Mouse (Mus musculus) ES-Bruce4 (cell line): ENCODE measurements around the gene Tpcn2. TPM values are rescaled to one million over a fixed set of nuclear protein-coding genes. Genes with fewer than 3 reads are reported as not detected.

ENCODE experiments used
- H3K27ac ChIP-seq: 2 replicates; pipeline ENCODE4 v1.5.1; 2012; ENCODE audit warnings: low read length, inconsistent platforms; ENCODE audit not compliant: insufficient read depth
- H3K27me3 ChIP-seq: 2 replicates; pipeline ENCODE4 v1.6.1; 2012; ENCODE audit warnings: mild to moderate bottlenecking, low read length, inconsistent platforms; ENCODE audit not compliant: control insufficient read depth, poor library complexity, insufficient read depth, severe bottlenecking
- H3K36me3 ChIP-seq: 2 replicates; pipeline ENCODE4 v1.6.1; 2012; ENCODE audit warnings: inconsistent platforms, mild to moderate bottlenecking, low read length, moderate library complexity; ENCODE audit not compliant: control insufficient read depth, poor library complexity, insufficient read depth, severe bottlenecking
- H3K4me1 ChIP-seq: one replicate; pipeline ENCODE4 v1.8.1; 2011; ENCODE audit warnings: low read length; ENCODE audit not compliant: control insufficient read depth, insufficient read depth
- H3K4me3 ChIP-seq: 2 replicates; pipeline ENCODE4 v1.5.1; 2011; ENCODE audit warnings: low read depth, mild to moderate bottlenecking, low read length
- H3K9ac ChIP-seq: 2 replicates; pipeline ENCODE4 v1.6.1; 2012; ENCODE audit warnings: low read depth, mild to moderate bottlenecking, inconsistent platforms; ENCODE audit not compliant: poor library complexity, severe bottlenecking
- H3K9me3 ChIP-seq: replicated peaks from 2 replicates; pipeline ENCODE4 v1.6.1; 2012; ENCODE audit warnings: mild to moderate bottlenecking, low read length, inconsistent platforms; ENCODE audit not compliant: control insufficient read depth, poor library complexity, insufficient read depth, severe bottlenecking
- CTCF ChIP-seq: IDR thresholded peaks from one replicate; pipeline ENCODE4 v1.8.1; 2011; ENCODE audit warnings: low read depth, low read length
- EP300 ChIP-seq: IDR thresholded peaks from 2 replicates; pipeline ENCODE4 v1.6.1; 2011; ENCODE audit warnings: low read depth, low read length; ENCODE audit not compliant: insufficient read depth
- POLR2A ChIP-seq: IDR thresholded peaks from one replicate; pipeline ENCODE4 v1.8.1; 2011; ENCODE audit warnings: low read length; ENCODE audit not compliant: insufficient read depth
- polyA plus RNA-seq: library from polyadenylated mRNA; stranded (reverse); fragments of >200 nt; gene quantifications from 2 replicates; pipeline ENCODE4 v1.2.4, GENCODE M21; 2011; ENCODE audit warnings: low read depth; ENCODE audit not compliant: missing spikeins, insufficient read depth, insufficient read length

The Tpcn2 gene
- polyA plus RNA-seq, 1 experiment, result 11.0 TPM

DNA sequence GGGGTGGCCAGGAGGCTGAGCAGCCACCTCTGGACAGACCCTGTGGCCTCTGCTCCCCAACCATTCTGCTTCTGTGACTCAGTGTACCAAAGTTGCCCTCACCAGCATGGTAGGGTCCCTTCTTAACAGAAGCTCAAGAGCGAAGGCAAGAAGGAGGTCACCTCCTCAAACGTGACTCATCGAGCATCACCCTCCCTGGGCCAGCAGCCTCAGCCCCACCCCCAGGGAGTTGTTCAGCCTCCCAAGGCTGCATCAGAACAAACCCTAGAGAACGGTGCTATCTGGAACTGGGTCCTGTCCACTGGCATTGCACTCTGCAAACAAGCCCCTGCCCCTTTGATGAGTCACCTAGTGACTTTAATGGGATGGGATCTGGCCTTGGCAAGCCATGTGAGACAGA, 25.1 kb upstream of the Tpcn2 start:
- H3K27ac ChIP-seq, result no peak overlapping the region
- H3K9ac ChIP-seq, result no peak overlapping the region

DNA sequence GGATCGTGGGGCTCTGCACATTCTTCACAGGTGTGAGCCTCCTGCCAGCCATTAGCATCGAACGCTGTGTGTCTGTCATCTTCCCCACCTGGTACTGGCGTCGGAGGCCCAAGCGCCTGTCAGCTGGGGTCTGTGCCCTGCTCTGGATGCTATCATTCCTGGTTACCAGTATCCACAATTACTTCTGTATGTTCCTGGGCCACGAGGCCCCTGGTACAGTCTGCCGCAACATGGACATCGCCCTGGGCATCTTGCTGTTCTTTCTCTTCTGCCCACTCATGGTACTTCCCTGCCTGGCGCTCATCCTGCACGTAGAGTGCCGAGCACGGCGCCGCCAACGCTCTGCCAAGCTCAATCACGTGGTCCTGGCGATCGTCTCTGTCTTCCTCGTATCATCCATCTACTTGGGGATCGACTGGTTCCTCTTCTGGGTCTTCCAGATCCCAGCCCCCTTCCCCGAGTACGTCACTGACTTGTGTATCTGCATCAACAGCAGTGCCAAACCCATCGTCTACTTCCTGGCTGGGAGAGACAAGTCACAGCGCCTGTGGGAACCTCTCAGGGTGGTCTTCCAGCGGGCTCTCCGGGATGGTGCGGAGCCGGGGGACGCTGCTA, 24.4 kb upstream of the Tpcn2 start:
- no peak overlapping the region for H3K27ac ChIP-seq
- no peak for TF ChIP-seq POLR2A
- TF ChIP-seq CTCF, result no peak
- TF ChIP-seq EP300, result no peak

More for the DNA sequence above, 25.1 kb upstream of the Tpcn2 start:
- Histone ChIP-seq H3K4me1 (no peaks in the 10 kb centered on the region), H3K36me3 (no peaks in the 10 kb centered on the region), H3K27me3 (no peaks in the 10 kb centered on the region), H3K4me3 (no peak overlapping the region), H3K9me3 (no peaks in the 10 kb centered on the region)
- TF ChIP-seq CTCF, result no peak
- TF ChIP-seq POLR2A, result no peak
- TF ChIP-seq EP300, result no peak

DNA sequence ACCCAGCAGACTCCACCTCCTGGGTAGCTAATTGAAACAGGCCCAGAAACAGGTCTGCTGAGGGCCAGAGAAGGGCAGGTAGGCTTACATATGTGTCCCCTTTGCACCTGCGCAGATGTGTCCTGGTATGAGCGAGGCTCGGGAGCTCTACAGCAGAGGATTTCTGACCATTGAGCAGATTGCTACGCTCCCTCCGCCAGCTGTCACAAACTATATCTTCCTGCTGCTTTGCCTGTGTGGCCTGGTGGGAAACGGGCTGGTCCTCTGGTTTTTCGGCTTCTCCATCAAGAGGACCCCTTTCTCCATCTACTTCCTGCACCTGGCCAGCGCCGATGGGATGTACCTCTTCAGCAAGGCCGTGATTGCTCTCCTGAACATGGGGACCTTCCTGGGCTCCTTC, 23.8 kb upstream of the Tpcn2 start:
- H3K4me1 ChIP-seq, result no peaks in the 10 kb centered on the region
- H3K9me3 ChIP-seq, result no peaks in the 10 kb centered on the region
- no peak overlapping the region for H3K4me3 ChIP-seq
- H3K27ac ChIP-seq, result no peak overlapping the region
- no peak for TF ChIP-seq EP300
- TF ChIP-seq POLR2A, result no peak
- no peak for TF ChIP-seq CTCF
- no peaks in the 10 kb centered on the region for H3K27me3 ChIP-seq
- H3K9ac ChIP-seq, result no peak overlapping the region
- H3K36me3 ChIP-seq, result no peaks in the 10 kb centered on the region

More for the DNA sequence above, 24.4 kb upstream of the Tpcn2 start:
- H3K27me3 ChIP-seq, result no peaks in the 10 kb centered on the region
- H3K9me3 ChIP-seq, result no peaks in the 10 kb centered on the region
- no peaks in the 10 kb centered on the region for H3K4me1 ChIP-seq
- H3K9ac ChIP-seq, result no peak overlapping the region
- peak overlapping the region; percentile 18; the same call in 1 of the 2 replicates for H3K4me3 ChIP-seq
- no peaks in the 10 kb centered on the region for H3K36me3 ChIP-seq

DNA sequence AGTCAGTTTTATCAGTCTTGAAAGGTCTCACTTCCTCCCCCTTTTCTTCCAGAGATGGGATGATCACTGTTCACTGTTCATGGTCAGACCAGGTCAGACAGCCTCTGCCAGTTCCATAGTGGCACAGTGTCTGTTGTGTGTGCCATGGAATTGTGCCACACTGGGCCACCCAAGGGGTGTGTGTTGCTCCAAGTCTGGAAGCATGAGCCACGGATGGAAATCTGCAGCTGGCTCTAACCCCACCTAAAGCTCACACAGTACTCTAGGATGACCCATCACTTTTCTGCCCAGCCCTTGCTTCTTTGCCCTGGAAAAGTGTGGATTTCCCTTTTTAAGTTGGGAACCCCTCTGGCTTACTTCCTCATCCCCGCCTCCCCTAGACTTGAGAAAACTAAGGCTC, 20.3 kb upstream of the Tpcn2 start:
- peaks cover 2% of the 10 kb centered on the region for H3K4me1 ChIP-seq
- H3K36me3 ChIP-seq, result no peaks in the 10 kb centered on the region
- TF ChIP-seq EP300, result no peak
- no peak for TF ChIP-seq POLR2A
- no peak for TF ChIP-seq CTCF
- H3K9me3 ChIP-seq, result no peaks in the 10 kb centered on the region
- no peaks in the 10 kb centered on the region for H3K27me3 ChIP-seq
- H3K9ac ChIP-seq, result no peak overlapping the region
- H3K4me3 ChIP-seq, result no peak overlapping the region
- H3K27ac ChIP-seq, result no peak overlapping the region

DNA sequence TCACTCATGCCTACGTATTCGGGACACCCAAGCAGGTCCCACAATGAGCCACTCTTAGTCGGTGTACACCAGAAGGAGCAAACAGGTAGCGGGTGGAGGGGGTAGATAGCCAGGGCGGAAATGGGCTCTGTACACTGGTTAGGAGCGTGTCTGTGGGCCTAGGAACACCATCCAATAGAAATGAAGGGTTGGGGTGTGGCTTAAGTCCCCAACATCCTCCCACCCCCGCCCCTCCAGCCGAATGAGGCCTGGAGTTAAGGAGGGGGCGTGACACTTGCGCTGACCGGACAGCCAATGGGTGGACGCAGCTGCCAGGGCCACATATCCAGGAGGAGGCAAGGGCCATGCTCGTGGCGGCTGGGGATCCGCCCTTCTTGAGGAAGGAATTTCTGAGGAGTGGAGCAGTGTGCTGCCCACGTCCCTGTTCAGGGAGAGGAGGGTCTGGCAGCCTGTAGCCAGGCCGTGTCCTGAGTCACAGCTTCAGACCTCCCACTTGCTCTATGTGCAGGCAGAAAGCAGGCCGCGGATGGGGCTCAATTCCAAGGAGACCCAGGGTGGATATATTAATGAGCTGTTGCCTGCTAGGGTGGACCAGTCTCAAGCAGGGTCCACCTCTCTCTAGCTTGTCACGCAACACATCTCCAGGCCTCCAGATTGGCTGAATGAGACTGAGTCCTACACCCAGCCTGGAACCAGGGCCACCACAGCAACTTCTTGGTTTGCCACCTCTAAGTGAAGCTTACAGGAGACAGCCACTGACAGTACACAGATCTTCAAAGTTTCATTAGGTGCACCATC, 18.9 kb upstream of the Tpcn2 start:
- H3K27me3 ChIP-seq, result no peaks in the 10 kb centered on the region
- H3K9me3 ChIP-seq, result no peaks in the 10 kb centered on the region
- no peak overlapping the region for H3K9ac ChIP-seq
- H3K4me3 ChIP-seq, result peak overlapping the region; percentile 14
- TF ChIP-seq CTCF, result no peak
- TF ChIP-seq POLR2A, result peak; percentile 7
- no peaks in the 10 kb centered on the region for H3K36me3 ChIP-seq
- H3K27ac ChIP-seq, result no peak overlapping the region
- H3K4me1 ChIP-seq, result peaks cover 2% of the 10 kb centered on the region
